Mouse (Mus musculus) embryo, embryonic 9.5 days (tissue): ENCODE measurements around the gene Rngtt.
"Not testable (repeated sequence)": the region's sequence is repeated elsewhere in the genome, so short reads cannot be mapped to it uniquely, and the experiment has no call there.

Experiments used
- DNase-seq: peaks from one replicate; pipeline ENCODE4 v3.0.0-alpha.2; 2017; ENCODE audit errors: extremely low spot score

Gene Rngtt

GRCm38 (mm10) chr4:33309764-33310757 lies at the start of gene Rngtt:
Gene Rngtt, plus strand, starts transcription at chr4:33310311.
- peak; percentile 98 for DNase-seq

- DNase-seq = no peak
These were observed 49.8 kb upstream of the Rngtt start for GRCm38 (mm10) chr4:33260311-33260710.

GRCm38 (mm10) chr4:33261311-33261753 lies 48.8 kb upstream of the Rngtt start:
- DNase-seq = no peak

- DNase-seq = no peak
These were observed 47.2 kb upstream of the Rngtt start for GRCm38 (mm10) chr4:33262897-33263296.

- no peak for DNase-seq
These were observed 45.0 kb upstream of the Rngtt start for GRCm38 (mm10) chr4:33264979-33265726.

- DNase-seq = no peak
These were observed 39.5 kb upstream of the Rngtt start for GRCm38 (mm10) chr4:33270386-33271314.

- no peak for DNase-seq
These were observed 36.7 kb upstream of the Rngtt start for GRCm38 (mm10) chr4:33273437-33273836.

GRCm38 (mm10) chr4:33281891-33282685 lies 28.0 kb upstream of the Rngtt start:
- no peak for DNase-seq

- no peak for DNase-seq
These were observed 25.8 kb upstream of the Rngtt start for GRCm38 (mm10) chr4:33284083-33284880.

GRCm38 (mm10) chr4:33285448-33285847 lies 24.7 kb upstream of the Rngtt start:
- DNase-seq = no peak

GRCm38 (mm10) chr4:33289106-33289650 lies 20.9 kb upstream of the Rngtt start:
- no peak for DNase-seq

- no peak for DNase-seq
These were observed 20.1 kb upstream of the Rngtt start, which contains the start of gene Pnrc1 for GRCm38 (mm10) chr4:33290002-33290401. Gene Pnrc1, minus strand, starts transcription at chr4:33290163.

GRCm38 (mm10) chr4:33290878-33291277 lies 19.2 kb upstream of the Rngtt start:
- DNase-seq = no peak

- peak; percentile 67 for DNase-seq
These were observed 17.4 kb upstream of the Rngtt start for GRCm38 (mm10) chr4:33292409-33293370.

GRCm38 (mm10) chr4:33300891-33301665 lies 9.0 kb upstream of the Rngtt start:
- DNase-seq = not testable (repeated sequence)

- DNase-seq = no peak
These were observed 7.1 kb upstream of the Rngtt start for GRCm38 (mm10) chr4:33303057-33303456.

- no peak for DNase-seq
These were observed 3.0 kb upstream of the Rngtt start for GRCm38 (mm10) chr4:33307146-33307545.
